Mouse (Mus musculus) intestine, embryonic 14.5 days (tissue): ENCODE measurements around the gene Acer3. TPM values are rescaled to one million over a fixed set of nuclear protein-coding genes. Genes with fewer than 3 reads are reported as not detected.

ENCODE experiments used
- ATAC-seq: fragments of 200-750 bp; cut with Nextera tagmentation; replicated peaks from 2 replicates; pipeline ENCODE4 v1.8.0; 2017; ENCODE audit warnings: low read depth, moderate number of reproducible peaks, moderate TSS enrichment, moderate library complexity; ENCODE audit not compliant: low FRiP score, low TSS enrichment
- DNase-seq: peaks from one replicate; pipeline ENCODE4 v3.0.0-alpha.2; 2018; ENCODE audit warnings: low spot score
- H3K27ac ChIP-seq: fragments of 300-500 bp; sonication (generic); 2 replicates; pipeline ENCODE4 v1.5.1; 2014; ENCODE audit warnings: low read depth, mild to moderate bottlenecking, control low read depth
- H3K27me3 ChIP-seq: fragments of 300-500 bp; sonication (generic); replicated peaks from 2 replicates; pipeline ENCODE4 v1.6.1; 2014; ENCODE audit warnings: low read length, control low read depth; ENCODE audit not compliant: control insufficient read depth, insufficient read depth
- H3K36me3 ChIP-seq: fragments of 300-500 bp; sonication (generic); 2 replicates; pipeline ENCODE4 v1.6.1; 2014; ENCODE audit warnings: low read length, control low read depth; ENCODE audit not compliant: control insufficient read depth, insufficient read depth
- H3K4me1 ChIP-seq: fragments of 300-500 bp; sonication (generic); replicated peaks from 2 replicates; pipeline ENCODE4 v1.6.1; 2014; ENCODE audit warnings: low read length, control low read depth, mixed read lengths; ENCODE audit not compliant: control insufficient read depth, insufficient read depth
- H3K4me2 ChIP-seq: fragments of 300-500 bp; sonication (generic); 2 replicates; pipeline ENCODE4 v1.6.1; 2014; ENCODE audit warnings: low read length
- H3K4me3 ChIP-seq: fragments of 300-500 bp; sonication (generic); 2 replicates; pipeline ENCODE4 v1.5.1; 2014; ENCODE audit warnings: low read depth, low read length, control low read depth, mixed read lengths
- H3K9ac ChIP-seq: fragments of 300-500 bp; sonication (generic); 2 replicates; pipeline ENCODE4 v1.6.1; 2014; ENCODE audit warnings: mild to moderate bottlenecking, low read length
- H3K9me3 ChIP-seq: fragments of 300-500 bp; sonication (generic); 2 replicates; pipeline ENCODE4 v1.6.1; 2016; ENCODE audit warnings: low read length, control low read depth; ENCODE audit not compliant: control insufficient read depth
- WGBS: fragments of 180-500 bp; shearing (Covaris S2); extraction: QIAGEN DNeasy Blood & Tissue Kit; methylation state at CpG from one replicate; pipeline ENCODE4 v1.1.7; 2014; 5-methylcytosine and 5-hydroxymethylcytosine counted together
- polyA plus RNA-seq: library from polyadenylated mRNA; unstranded; fragments of >200 nt; fragmentation: Nextera tagmentation; extraction: Ambion mirVana; gene quantifications from 2 replicates; pipeline ENCODE4 v1.2.1, GENCODE M21; 2014

Gene Acer3
- polyA plus RNA-seq, 1 experiment from 2014 or later = 21.7 TPM

- Histone ChIP-seq H3K36me3 (no peaks in the 10 kb centered on the region), H3K4me2 (no peak overlapping the region), H3K4me1 (no peaks in the 10 kb centered on the region), H3K27ac (no peak overlapping the region), H3K9me3 (no peaks in the 10 kb centered on the region), H3K9ac (no peak overlapping the region), H3K27me3 (no peaks in the 10 kb centered on the region), H3K4me3 (no peak overlapping the region)
- no peak for ATAC-seq
- WGBS = 64% methylated on average over 5 of the region's 5 CpGs
- no peak for DNase-seq
Measured at GRCm38 (mm10) chr7:98201493-98202028, 119.4 kb downstream of the Acer3 start.

- Histone ChIP-seq H3K27ac (no peak overlapping the region), H3K9ac (no peak overlapping the region), H3K4me3 (no peak overlapping the region), H3K27me3 (peaks cover 7% of the 10 kb centered on the region), H3K4me1 (no peaks in the 10 kb centered on the region), H3K4me2 (no peak overlapping the region), H3K36me3 (no peaks in the 10 kb centered on the region), H3K9me3 (no peaks in the 10 kb centered on the region)
- no peak for ATAC-seq
- DNase-seq = no peak
- WGBS = 90% methylated on average over 3 of the region's 3 CpGs
Measured at GRCm38 (mm10) chr7:98200396-98200795, 120.6 kb downstream of the Acer3 start.

GRCm38 (mm10) chr7:98199381-98199780 lies 121.6 kb downstream of the Acer3 start, which contains the start of gene B3gnt6:
Gene B3gnt6, minus strand, starts transcription at chr7:98199481.
- H3K4me3 ChIP-seq = no peak within 1 kb of the TSS
- no peak within 1 kb of the TSS for H3K9ac ChIP-seq
- WGBS = 88% methylated on average over 4 of the region's 4 CpGs
- H3K27me3 ChIP-seq = peaks cover 17% of the 10 kb centered on the region
- ATAC-seq (no peak), DNase-seq (no peak)
- H3K9me3 ChIP-seq = no peaks in the 10 kb centered on the region
- no peaks in the 10 kb centered on the region for H3K36me3 ChIP-seq
- 0 out of 2 replicates have a peak, but pooled peaks cover 2% of the 10 kb centered on the region for H3K4me1 ChIP-seq
- H3K4me2 ChIP-seq = no peak within 1 kb of the TSS
- no peak within 1 kb of the TSS for H3K27ac ChIP-seq

GRCm38 (mm10) chr7:98195151-98195801 lies 125.7 kb downstream of the Acer3 start:
- 0 out of 2 replicates have a peak, but pooled peaks have one; percentile 29 for ATAC-seq

GRCm38 (mm10) chr7:98194026-98194792 lies 126.8 kb downstream of the Acer3 start:
- H3K4me1 ChIP-seq = peaks cover 13% of the 10 kb centered on the region; the same call in 1 of the 2 replicates
- DNase-seq (peak; percentile 76), ATAC-seq (peak; percentile 44)
- no peaks in the 10 kb centered on the region for H3K9me3 ChIP-seq
- no peak overlapping the region for H3K27ac ChIP-seq
- peak overlapping the region; percentile 63 for H3K4me2 ChIP-seq
- H3K36me3 ChIP-seq = no peaks in the 10 kb centered on the region
- peaks cover 45% of the 10 kb centered on the region for H3K27me3 ChIP-seq
- 2% methylated on average over 61 of the region's 61 CpGs for WGBS
- H3K4me3 ChIP-seq = peak overlapping the region; percentile 36
- no peak overlapping the region for H3K9ac ChIP-seq

More at GRCm38 (mm10) chr7:98195151-98195801, 125.7 kb downstream of the Acer3 start:
- Histone ChIP-seq H3K4me3 (no peak overlapping the region), H3K27me3 (peaks cover 45% of the 10 kb centered on the region), H3K4me2 (no peak overlapping the region), H3K4me1 (peaks cover 13% of the 10 kb centered on the region; the same call in 1 of the 2 replicates), H3K36me3 (no peaks in the 10 kb centered on the region), H3K9me3 (no peaks in the 10 kb centered on the region), H3K27ac (no peak overlapping the region), H3K9ac (no peak overlapping the region)
- DNase-seq = peak; percentile 69
- 31% methylated on average over 10 of the region's 10 CpGs for WGBS

- 6% methylated on average over 36 of the region's 36 CpGs for WGBS
- H3K4me3 ChIP-seq = peak overlapping the region; percentile 36
- H3K4me2 ChIP-seq = peak overlapping the region; percentile 63
- peaks cover 13% of the 10 kb centered on the region; the same call in 1 of the 2 replicates for H3K4me1 ChIP-seq
- peak; percentile 50 for ATAC-seq
- DNase-seq = peak; percentile 67
- peaks cover 45% of the 10 kb centered on the region for H3K27me3 ChIP-seq
- H3K9me3 ChIP-seq = no peaks in the 10 kb centered on the region
- H3K27ac ChIP-seq = no peak overlapping the region
- no peaks in the 10 kb centered on the region for H3K36me3 ChIP-seq
- H3K9ac ChIP-seq = no peak overlapping the region
Measured at GRCm38 (mm10) chr7:98193515-98194025, 127.4 kb downstream of the Acer3 start.

GRCm38 (mm10) chr7:98191571-98192250 lies 129.3 kb downstream of the Acer3 start:
- no peaks in the 10 kb centered on the region for H3K9me3 ChIP-seq
- DNase-seq (no peak), ATAC-seq (no peak)
- H3K4me3 ChIP-seq = no peak overlapping the region
- H3K4me2 ChIP-seq = no peak overlapping the region
- peaks cover 13% of the 10 kb centered on the region; the same call in 1 of the 2 replicates for H3K4me1 ChIP-seq
- no peaks in the 10 kb centered on the region for H3K36me3 ChIP-seq
- 68% methylated on average over 17 of the region's 17 CpGs for WGBS
- H3K27me3 ChIP-seq = peaks cover 45% of the 10 kb centered on the region
- no peak overlapping the region for H3K9ac ChIP-seq
- H3K27ac ChIP-seq = no peak overlapping the region

- no peak for ATAC-seq
- no peak overlapping the region for H3K4me3 ChIP-seq
Measured at GRCm38 (mm10) chr7:98190578-98190977, 130.4 kb downstream of the Acer3 start.

More at GRCm38 (mm10) chr7:98190578-98190977, 130.4 kb downstream of the Acer3 start:
- Histone ChIP-seq H3K27me3 (peaks cover 40% of the 10 kb centered on the region), H3K36me3 (no peaks in the 10 kb centered on the region), H3K27ac (no peak overlapping the region), H3K4me2 (no peak overlapping the region), H3K4me1 (peaks cover 13% of the 10 kb centered on the region; the same call in 1 of the 2 replicates), H3K9ac (no peak overlapping the region), H3K9me3 (no peaks in the 10 kb centered on the region)
- DNase-seq = no peak
- 89% methylated on average over 1 of the region's 1 CpGs for WGBS
